Mouse (Mus musculus): Measurements from ENCODE around the gene Polr3b.

Gene Polr3b

DNA sequence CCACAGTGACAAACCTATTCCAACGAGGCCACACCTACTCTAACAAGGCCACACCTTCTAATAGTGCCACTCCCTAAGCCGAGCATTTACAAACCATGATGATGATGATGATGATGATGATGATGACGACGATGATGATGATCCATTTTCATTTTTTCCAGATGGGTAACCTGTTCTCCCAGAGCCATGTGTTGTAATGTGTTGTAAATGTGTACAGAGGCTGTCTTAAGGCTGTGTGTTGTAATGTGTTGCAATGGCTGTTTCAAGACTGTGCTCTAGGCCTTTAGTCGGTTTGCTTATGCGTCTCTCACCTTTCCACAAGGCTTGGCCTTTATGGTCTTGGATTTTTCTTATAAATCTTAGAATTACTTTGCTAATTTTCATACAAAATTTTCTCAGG lies 40.0 kb downstream of the Polr3b start:
- DNase-seq (ENCODE audit: low read depth, low spot score), result no peak

DNA sequence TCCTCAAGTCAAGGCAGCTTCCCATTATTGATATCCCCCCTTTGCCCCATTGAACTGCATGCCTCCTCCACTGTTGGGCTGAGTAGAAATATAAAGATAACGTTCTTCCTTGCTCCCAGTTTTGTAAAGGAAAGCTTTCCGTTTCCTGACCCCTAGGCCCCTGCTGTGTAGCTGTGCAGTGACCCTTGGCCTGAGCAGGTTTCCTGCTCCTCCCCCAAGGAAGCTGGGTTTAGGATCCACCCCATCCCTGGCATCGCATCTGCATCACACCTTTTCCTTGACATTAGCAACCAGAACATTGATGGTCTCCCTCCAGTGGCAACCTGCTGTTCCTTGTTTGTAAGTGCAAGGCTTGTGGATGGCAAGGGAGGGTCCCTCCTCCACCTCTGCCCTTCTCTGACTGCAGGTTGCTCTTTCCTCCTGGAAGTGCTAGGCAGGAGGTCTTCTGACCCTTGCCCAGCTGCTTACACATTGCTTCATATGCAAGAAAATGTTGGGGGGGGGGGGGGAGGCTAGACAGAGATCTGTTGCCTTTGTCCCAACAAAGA lies 43.7 kb downstream of the Polr3b start:
- DNase-seq (ENCODE audit: low read depth, low spot score), result no peak

DNA sequence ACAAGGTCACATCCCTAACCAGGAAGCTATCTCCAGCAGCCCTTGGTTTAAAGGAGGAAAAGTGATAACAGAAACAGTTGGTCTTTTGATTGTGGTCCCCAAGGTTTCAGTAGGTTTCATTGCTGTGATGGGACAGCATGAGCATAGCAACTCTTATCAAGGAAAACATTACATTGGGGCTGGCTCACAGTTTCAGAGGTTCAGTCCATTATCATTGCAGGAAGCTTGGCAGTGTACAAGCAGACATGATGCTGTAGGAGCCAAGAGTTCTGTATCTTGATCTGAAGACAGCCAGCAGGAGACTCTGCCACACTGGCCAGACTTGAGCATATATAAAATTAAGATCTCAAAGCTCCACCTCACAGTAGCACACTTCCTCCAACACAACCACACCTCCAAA lies 53.6 kb downstream of the Polr3b start:
- no peak for DNase-seq (ENCODE audit: low read depth, low spot score)

DNA sequence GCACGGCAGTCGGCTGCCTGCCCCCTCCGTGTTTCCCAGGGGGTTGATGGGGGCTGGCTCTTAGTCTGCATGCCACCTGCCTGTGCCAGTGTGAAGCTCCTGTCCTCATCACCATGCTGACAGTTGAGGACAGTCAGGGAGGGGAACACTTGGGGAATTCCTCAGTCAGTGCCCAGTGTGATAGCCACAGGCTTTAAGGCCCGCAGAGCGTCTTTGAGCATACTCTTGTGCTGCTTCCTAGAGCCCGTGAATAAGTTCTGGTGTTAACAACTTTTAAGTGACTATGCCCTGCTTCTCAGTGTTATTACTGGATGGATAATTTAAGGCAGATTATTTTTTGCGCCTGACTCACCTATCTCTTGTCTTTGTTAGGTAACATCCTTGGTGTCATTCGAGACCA lies 54.4 kb downstream of the Polr3b start:
- no peak for DNase-seq (ENCODE audit: low read depth, low spot score)

DNA sequence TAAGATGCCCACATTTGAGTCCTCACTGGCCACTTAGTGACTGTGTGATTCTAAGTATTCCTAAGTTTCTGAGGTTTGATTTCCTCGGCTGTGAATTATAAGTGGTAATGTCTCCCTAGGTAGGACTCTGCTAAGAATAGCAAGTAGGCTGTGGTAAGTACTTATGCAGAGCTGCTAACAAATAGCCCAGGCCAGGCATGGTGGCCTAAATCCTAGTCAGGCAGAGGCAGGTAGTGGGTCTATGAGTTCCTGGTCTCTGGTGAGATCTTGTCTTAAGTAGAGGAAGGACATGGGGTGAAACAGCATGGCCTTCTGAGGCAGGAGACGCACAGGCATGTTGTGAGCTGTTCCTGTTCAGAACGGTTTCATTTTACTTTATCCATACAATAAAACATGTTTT lies 55.8 kb downstream of the Polr3b start:
- no peak for DNase-seq (ENCODE audit: low read depth, low spot score)

DNA sequence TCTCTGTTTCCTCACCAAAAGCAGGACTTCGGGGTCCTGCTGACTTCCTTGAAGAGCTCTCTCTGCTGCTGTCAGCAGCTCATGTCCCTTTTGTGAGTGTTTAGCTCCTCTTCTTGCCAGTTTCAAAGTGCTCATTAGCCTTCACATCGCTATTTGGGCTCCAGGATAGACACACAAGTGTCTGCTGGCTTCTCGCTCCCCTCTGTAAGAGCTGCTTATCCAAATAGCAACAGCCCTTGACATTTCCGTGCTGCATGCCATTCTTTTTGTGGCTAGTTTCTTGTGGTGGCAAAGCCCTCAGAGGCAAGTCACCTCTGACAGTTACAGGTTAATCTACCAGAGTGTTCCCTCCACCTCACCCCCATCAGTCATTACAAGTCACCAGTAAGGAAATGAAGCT lies 56.3 kb downstream of the Polr3b start:
- no peak for DNase-seq (ENCODE audit: low read depth, low spot score)

DNA sequence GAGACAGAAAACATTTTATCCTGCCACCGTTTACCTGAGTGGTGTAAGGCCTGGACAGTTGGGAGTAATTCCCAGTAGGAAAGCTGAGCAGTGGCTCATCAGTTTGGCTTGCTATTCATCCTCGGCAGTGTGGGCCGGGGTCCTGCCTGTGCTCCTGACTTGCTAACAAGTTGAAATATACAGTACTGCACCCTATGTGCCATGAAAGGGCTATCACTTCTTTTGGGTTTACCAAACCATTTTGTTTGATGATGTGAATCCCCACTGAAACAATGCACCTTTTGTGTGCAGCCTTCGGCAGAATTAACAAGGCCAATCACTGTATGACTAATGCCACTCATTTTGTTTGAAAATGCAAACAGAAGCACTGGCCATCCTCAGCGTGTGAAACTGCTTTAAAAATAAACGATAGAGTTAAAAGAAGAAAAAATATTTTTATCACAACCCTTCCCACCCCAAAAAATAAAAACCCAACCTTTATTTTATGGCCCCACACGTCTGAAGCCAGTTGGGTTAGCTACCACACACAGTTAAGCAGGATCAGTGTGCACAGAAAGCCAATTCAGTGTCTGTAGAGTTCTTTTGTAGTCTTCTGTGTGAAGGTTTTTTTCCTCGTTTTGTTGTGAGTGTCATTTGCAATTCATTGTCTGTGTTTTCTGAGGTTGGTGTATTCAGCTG lies 63.5 kb downstream of the Polr3b start:
- no peak for DNase-seq (ENCODE audit: low read depth, low spot score)

DNA sequence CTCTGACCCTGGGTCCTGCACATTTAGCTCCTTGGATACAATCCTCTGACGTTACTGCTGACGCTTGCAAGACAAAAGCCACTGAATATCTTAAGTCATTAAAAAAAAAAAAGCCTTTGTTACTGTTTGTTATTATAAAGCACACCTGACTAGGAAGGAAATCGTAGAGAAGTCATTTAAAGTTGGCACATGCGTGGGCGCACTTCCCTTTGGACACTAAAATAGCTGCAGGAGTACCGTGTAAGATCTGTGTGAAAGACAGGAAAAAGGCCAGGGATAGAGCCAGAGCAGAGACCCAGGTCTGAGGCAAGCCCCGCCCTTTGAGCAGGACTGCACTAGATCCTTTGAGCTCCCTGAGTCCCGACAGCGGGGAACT lies 64.0 kb downstream of the Polr3b start:
- DNase-seq (ENCODE audit: low read depth, low spot score), result no peak

DNA sequence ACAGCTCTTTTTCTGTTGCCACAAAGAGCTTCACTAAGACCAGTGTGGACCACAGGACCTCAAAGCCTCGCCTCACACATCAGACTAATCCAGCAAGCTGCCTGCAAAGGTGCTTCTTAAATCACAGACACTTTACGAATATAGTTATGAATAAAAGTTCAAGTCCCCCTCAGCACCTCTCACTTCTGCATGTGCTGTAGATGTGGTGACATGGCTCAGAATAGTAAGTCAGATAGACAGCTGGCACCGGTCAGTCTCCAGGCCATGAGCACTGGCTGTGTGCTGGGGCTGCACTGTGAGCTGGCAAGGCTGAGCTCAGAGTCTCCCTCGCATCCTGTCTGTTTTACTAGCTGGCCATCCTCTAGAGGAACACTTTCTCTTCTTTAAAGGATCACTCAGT lies 64.6 kb downstream of the Polr3b start:
- no peak for DNase-seq (ENCODE audit: low read depth, low spot score)

DNA sequence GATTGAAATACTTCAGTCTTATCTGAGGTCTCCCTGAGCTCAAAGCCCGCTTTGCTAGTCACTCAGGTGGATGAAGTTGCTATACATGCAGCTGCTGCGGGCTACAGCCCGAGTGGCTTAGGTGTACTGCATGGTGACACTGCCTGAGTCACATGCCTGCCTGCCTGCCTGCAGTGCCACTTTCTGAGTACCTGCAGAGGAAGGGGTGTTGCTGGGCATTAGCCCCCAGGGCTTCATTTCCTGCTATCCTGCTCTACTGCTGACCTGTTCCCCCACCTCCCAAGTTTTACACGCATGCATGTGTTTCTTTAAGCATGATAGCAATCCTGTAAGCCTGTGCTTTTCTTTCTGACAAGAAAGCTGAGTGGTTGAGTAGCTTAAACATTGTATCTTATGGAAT lies 65.6 kb downstream of the Polr3b start:
- no peak for DNase-seq (ENCODE audit: low read depth, low spot score)

DNA sequence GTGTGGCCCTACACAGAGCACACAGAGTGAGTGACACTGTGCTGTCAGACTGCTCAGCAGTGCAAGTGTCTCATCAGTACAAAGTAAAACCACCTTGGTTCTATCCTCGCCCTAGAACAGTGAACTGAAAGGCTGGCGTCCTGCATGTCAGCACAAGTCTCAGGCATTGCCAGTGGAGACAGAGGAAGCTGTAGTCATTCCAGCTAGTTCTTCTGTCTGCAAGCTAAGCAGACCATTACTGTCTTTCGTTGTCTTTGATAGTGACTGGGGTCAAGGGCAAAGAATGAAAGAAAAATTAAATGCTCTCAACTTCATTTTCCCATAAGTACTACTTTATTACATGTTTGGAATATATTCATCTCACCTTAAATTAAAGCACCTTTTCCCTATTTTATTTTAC lies 67.8 kb downstream of the Polr3b start:
- no peak for DNase-seq (ENCODE audit: low read depth, low spot score)

DNA sequence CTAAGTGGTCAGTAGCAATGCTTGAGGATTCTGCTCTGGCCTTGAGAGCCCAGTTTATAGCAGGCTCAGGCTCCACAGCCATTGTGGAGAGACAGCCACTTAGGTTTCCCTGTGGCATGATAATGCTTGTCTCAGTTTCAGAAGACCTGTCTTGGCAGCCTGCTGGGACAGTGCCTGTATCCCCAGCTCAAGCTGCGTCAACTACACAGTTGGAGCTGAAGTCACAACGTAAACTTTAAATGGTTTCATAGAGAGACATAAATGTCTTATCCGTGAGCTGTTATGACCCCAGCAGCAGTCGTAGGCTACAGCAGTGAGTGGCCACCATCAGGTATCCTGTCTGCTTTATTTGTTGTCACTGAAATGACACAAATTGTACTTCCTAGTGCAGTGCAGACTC lies 68.7 kb downstream of the Polr3b start:
- no peak for DNase-seq (ENCODE audit: low read depth, low spot score)

DNA sequence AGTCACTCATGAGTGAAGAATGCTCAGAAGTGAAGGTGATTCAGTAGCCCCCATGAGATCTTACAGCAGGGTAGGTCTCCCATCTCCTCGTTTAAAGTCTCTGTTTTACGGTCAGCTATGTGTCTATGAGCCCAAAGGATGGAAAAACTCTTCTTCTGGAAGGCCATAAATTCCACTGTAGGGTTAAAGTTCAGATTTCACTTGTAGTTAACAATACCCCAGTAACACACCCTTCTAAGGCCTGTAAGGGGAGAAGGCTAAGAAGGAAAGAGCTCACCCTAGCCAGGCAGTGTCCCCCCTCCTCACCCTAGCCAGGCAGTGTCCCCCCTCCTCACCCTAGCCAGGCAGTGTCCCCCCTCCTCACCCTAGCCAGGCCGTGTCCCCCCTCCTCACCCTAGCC lies 69.6 kb downstream of the Polr3b start:
- DNase-seq (ENCODE audit: low read depth, low spot score), result no peak

DNA sequence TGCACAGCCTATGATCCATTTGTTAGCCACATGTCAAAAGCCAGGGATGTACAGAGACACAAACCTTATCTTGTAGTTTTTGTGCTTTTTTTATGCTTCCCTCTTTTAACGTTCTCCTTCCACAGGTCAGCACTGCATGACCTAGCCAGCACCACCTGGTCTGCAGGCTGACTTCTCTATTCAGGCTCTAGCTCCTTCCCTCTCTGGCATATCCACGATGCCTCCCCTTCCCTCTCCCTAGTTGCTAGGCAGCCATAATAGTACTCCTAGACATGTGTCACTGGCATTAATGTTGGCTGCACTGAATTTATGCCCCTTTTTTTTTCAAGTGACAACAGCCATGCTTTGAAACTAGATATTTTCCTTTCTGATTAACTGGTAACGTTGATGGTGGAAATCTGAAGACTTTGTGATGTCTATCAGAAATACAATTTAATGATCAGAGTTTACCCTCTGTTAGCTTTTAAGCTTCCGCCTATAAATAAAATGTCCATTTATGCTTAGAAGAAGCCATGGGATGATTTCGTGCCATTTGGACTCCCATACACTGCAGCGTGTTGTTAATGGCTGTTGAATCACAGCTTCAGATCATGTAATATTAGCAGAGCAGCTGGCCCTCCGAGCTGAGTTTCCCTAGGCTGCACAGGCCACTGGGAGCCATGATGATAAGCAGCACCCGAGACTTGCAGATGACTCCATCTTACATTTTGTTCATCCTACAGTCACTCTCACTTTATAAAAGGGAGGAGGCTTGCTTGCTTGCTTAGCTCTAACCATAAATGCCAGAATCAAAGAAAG lies 71.9 kb downstream of the Polr3b start:
- no peak for DNase-seq (ENCODE audit: low read depth, low spot score)

DNA sequence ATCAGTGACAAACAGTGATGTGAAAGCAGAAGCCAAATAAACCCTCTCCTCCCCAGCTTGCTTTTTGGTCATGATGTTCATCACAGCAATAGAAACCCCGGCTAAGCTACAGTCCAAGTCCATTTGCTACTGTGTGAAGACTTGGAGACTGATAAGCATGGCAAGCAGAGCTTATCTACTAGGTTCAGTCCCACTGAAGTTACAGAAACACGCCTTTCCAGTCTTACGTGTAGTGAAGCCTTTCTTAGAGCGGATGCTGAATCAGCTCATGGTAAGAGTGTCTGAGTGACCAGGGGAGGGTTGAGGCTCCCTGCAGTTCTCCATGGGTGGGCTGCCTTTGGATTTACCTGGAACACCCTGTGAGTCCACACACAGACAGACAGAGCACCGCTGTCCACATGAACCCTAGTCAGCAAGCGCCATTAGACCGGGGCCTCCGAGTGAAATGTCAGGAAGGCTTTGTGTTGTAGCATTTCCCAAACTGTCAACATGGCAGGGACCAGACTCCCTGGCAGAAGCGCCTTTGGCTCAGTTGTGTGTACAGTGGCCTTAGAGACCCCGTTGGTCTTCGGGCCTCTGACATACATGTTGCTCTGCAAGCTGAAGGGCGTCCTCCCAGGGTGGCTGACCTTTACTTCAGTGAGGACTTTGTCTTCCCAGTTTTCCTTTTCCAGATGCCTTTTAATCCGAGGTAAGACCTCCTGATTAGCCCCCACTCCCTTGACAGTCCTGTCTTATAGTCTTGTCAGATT lies 78.3 kb downstream of the Polr3b start:
- no peak for DNase-seq (ENCODE audit: low read depth, low spot score)

DNA sequence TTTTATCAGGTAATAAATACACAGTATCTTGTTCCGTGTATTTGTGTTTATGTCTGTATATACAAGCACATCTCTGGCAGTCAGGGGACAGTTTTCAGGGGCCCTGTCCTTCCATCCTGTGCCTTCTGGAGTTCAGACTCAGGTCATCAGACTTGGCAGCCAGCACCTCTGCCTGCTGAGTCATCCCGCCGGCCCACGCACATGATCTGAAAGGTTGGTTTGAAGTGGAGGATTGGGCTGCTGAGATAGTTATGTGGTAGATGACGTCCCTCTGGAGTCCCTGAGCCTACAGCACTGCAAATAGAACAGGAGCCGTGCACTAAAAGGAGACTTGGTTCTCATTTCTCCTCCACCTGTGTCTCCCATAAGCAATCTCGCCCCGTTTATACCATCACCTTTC lies 79.0 kb downstream of the Polr3b start:
- DNase-seq (ENCODE audit: low read depth, low spot score), result no peak

DNA sequence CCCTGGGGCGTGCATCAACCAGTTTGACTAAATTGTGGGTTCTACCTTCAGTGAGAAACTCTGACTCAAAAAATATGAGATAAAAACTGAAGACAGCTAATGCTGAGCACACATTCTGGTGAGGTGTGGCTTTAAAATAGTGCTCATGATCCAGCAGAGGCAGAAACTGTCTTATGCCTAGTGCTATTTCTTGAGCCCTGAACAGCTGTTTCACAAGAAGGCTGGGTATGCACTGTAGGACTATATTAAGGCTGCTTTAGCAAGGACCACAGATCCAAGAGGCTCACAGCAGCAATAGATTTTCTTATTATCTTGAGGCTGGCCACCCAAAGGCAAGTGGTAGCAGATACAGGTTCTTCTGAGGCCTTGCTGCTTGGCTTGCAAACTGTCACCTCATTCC lies 80.0 kb downstream of the Polr3b start:
- DNase-seq (ENCODE audit: low read depth, low spot score), result no peak

DNA sequence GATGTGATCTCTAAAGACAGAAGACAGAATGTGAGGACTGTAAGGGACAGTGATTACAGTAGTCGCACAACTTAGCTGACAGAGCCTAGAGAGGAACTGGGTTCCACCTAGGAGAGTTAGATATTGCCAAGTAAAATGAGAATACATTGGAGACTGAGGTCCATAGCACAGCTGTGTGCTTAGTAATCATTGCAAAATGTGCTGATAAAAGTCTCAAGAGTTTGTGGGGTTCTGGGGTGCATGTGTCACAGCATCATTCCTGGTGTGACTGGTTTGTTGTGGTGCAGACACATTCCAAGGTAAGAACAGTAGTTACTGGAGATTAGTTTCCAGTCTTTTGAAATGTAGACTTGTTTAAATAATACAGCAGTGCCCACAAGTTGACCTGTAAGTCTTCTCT lies 82.5 kb downstream of the Polr3b start:
- no peak for DNase-seq (ENCODE audit: low read depth, low spot score)

DNA sequence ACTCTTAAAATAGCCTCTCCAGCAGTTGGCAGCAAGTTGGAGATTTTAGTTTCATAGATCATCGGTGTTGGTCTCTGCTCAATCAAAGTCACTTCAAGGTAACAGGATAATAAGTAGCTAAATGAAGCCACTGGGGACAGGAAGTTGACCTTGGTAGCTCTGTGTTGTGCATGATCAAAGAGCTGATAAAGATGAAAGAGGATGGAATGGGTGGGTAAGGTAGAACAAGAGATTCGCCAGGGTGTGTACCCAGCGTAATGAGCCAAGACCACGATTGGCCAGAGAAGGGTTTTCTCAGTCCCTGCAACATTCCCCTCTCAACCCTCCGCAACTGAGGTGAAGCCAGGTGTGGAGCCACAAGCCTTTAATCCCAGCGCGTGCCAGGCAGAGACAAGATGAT lies 83.1 kb downstream of the Polr3b start:
- DNase-seq (ENCODE audit: low read depth, low spot score), result no peak

DNA sequence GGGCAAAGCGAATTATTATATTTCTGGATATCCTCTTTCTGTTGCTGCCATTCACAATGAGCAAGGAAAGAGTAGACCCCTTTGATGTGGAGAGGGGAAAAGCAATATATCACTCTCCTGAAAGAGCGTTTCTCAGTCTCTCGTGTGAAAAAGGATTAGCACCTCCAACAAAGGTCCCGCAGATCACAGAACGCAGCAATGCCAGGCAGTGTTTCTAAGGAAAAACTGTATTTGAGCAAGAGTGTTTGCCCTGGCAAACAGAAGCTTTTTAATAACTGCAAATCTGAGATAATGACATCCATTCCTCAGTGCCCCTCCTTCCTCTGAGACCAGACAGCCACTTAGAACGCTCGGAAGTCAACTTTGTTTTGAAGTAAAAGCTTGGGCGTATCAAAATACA lies 84.5 kb downstream of the Polr3b start:
- DNase-seq (ENCODE audit: low read depth, low spot score), result no peak

DNA sequence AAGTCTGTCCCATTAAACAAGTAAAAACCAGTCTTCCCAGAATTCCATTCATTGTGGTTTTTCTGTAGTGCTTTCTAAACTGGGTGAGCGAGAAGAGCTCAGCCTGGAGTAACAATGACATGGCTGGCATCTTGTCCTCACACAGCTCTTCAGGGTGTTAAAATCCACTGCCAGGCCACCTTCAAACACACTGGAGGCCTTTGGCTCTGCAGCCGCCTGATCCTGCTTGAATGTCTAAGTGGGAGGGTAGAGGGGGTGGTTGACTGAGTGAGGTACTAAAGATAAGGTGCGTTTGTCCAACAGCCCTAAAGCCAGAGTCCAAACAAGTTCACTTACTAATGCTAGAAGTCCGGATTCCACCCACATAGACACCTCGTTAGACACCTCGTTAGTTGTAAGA lies 85.1 kb downstream of the Polr3b start:
- no peak for DNase-seq (ENCODE audit: low read depth, low spot score)

DNA sequence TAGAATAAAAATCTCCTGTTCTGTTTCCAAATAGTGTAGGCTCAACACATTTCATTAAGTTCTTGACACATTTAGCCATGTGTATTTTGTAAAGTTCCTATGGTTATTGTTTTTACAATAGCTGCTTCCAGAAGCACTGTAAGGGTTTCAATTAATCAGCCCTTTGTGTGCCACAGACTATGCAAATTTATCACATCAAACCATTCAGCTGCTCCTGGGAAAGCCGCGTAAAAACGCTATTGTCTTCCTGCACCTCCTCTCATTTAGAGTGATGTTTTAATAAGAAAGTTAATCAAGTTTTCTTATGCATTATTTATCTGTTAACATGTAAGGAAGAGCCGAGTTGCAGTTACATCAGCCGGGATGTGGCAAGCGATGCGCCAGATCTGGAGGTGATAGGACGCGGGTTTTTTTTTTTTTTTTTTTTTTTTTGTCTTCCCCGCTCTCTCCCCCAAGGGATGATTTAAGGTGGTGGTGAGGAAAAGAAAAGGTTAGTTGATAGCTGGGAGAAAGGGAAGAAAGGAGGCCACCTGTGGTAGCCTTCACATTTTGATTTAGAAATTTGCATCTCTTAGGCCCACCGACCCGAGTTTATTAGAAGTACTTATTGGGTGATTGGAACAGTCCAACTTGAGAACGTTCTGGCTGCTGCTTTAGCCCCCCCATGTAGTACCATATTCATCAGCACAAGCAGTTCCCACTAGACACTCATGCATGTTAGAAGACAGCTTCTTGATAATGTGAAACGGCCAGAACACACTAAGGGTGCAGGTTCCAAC lies 85.8 kb downstream of the Polr3b start:
- no peak for DNase-seq (ENCODE audit: low read depth, low spot score)
